Mouse (Mus musculus) left cerebral cortex, adult 11 months (tissue): ENCODE data around the gene Marcksl1.
"Not testable (repeated sequence)": the region's sequence is repeated elsewhere in the genome, so short reads cannot be mapped to it uniquely, and the experiment has no call there.

Source experiments
- DNase-seq: peaks from one replicate; pipeline ENCODE4 v3.0.0; 2022; ENCODE audit warnings: low spot score

Gene Marcksl1

GRCm38 (mm10) chr4:129510723-129511412 is 2.5 kb upstream of the Marcksl1 start:
- DNase-seq, result no peak

GRCm38 (mm10) chr4:129511413-129512096 is 1.8 kb upstream of the Marcksl1 start:
- no peak for DNase-seq

DNA sequence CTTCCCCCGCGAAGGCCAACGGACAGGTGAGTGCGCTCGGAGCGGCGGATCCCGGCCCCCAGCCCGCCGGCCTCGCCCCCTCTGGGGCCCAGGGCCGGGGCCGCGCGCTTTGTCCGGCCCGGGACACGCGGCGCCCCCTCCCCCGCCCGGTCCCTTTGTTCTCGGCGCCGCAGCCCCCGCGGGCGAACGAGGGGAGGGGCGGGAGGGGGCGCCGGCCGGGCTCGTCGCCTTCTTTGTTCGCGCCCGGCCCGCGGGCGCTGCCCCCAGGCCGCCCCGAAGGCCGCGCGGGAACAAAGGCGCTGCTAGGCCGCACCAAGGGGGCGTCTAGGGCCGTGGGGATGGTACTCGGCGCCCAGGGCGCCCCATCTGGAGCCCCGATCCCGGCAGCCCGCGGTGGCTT is 510 bp downstream of the Marcksl1 start:
- no peak for DNase-seq

- DNase-seq, result no peak
These were observed 1.0 kb downstream of the Marcksl1 start for GRCm38 (mm10) chr4:129514300-129514898.

GRCm38 (mm10) chr4:129516925-129517324 is 3.5 kb downstream of the Marcksl1 start:
- no peak for DNase-seq

DNA sequence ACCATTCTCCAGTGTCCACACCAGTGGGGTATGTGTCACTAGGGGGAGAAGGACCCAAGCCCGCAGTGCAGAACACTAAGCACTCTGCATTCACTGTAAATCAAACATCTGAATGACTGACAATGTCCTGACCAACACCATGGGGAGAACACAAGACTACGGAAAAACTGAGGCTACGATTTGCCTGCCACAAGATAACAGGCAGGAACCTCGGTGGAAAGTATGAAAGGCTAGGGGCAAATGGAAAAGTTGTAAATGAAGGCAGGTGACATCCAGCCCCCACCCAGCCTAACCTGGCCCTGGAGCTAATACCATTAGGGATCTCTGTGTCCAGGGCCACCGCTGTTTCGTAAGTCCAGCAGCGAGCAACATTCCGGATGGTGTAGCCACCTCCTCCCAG is 5.1 kb downstream of the Marcksl1 start:
- DNase-seq, result no peak

- DNase-seq, result no peak
These were observed 12.0 kb downstream of the Marcksl1 start for GRCm38 (mm10) chr4:129525338-129525737.

- DNase-seq, result no peak
These were observed 12.5 kb downstream of the Marcksl1 start for GRCm38 (mm10) chr4:129525889-129526288.

DNA sequence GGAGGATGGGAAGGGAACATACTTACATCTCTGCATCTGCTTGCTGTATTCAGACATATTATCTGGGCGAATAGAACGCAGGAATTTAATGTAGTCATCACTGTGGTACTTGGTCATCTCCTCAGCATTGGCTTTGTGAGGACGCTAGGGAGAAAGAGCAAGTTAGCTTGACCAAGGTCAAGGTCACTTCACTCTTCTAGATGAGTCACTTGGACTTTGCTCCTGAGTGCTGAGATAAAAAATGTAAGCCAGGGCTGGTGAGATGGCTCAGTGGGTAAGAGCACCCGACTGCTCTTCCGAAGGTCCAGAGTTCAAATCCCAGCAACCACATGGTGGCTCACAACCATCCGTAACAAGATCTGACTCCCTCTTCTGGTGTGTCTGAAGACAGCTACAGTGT is 15.5 kb downstream of the Marcksl1 start:
- DNase-seq, result not testable (repeated sequence)

GRCm38 (mm10) chr4:129540012-129540411 is 26.6 kb downstream of the Marcksl1 start:
- DNase-seq, result no peak

- DNase-seq, result no peak
These were observed 28.6 kb downstream of the Marcksl1 start for GRCm38 (mm10) chr4:129541868-129542591.

DNA sequence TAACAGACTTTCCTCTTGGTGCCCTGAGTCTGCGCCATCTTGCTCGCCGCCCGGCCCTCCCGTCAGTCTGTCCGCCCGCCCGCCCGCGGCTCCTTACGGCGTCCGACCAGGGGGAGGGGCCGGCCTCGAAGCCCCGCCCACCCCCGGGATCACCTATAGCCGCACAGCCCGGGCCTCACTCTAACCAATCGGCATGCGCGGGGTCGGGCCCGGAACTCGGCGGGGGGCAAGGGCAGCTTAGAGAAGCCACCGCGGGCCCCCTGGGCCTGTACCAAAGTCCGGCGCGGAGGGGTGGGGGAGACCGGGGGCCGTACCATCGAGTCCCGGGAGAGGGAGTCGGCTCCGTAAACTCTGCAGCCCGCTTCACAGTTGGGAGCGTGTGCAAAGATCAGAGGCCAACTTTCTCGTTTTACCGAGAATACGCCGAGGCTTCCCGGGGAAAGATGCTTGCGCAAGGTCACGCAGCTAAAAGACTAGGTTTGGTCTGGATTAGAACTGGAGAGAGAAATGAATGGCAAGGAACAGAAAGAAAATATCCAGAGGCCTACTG is 29.3 kb downstream of the Marcksl1 start, which contains the start of gene Hdac1:
Hdac1 (minus strand) TSS at position 122 of the 550 bp plus-strand sequence.
- DNase-seq, result peak; percentile 94

DNA sequence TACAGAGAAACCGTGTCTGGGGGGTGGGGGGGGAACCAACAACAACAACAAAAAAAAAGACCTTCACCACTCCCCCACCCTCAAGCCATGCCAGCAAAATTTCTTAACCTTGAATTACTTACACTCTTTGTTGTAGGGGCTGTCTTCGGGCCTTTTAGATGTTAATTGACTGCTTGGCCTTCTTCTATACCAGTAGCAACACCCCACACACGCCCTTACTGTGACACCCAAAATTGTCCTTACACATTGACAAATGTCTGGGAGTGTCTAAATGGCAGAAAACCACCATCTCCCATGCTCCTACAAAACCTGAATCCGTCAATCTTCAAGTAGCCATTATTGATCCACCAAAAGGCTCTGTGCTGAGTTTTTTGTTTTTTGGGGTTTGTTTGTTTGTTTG is 30.7 kb downstream of the Marcksl1 start:
- DNase-seq, result no peak

DNA sequence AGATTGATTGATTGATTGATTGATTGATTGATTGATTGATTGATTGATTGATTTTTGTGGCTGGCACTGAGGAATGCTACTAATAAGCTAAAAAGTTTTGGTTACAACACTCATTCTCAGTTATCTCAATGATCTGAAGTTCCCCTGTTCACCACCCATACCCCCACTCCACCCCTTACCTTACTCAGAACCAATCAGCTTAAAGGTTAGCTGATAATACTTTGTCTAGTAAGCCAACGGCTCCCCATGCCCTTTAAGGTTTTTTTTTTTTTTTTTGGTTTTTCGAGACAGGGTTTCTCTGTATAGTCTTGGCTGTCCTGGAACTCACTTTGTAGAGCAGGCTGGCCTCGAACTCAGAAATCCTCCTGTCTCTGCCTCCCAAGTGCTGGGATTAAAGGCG is 34.2 kb downstream of the Marcksl1 start:
- DNase-seq, result not testable (repeated sequence)

- DNase-seq, result no peak
These were observed 35.9 kb downstream of the Marcksl1 start for GRCm38 (mm10) chr4:129549306-129549705.

DNA sequence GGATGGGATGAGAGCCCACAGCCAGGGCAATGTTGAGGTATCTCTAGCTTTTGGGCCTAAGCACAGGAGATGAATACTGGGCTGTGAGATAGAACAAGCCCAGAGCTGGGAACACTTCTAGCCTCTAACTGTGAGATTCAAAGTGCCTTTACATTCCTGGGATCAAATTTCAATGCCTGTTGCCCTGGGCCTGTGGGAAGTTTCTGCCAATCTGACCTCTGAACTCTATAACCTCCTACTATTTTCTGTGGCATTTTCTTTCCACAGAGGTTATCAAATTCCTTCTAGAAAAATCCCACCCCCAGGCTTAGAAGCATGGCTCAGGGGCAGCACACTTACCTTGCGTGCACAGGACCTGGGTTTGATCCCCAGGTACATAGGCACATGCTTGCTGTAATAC is 36.9 kb downstream of the Marcksl1 start:
- DNase-seq, result no peak

DNA sequence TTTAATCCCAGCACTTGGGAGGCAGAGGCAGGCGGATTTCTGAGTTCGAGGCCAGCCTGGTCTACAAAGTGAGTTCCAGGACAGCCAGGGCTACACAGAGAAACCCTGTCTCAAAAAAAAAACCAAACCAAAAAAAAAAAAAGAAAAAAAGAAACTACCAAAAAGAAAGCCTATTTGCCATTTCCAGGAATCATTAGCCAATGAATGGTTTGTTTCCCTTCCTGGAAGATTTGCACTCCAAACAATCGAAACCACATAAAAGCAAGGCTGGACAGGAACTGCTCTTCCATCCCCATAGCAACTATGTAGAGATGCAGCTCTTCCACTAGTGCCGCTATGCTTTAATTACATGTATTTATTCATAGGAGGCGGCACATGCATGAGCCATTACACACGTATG is 41.1 kb downstream of the Marcksl1 start:
- not testable (repeated sequence) for DNase-seq

DNA sequence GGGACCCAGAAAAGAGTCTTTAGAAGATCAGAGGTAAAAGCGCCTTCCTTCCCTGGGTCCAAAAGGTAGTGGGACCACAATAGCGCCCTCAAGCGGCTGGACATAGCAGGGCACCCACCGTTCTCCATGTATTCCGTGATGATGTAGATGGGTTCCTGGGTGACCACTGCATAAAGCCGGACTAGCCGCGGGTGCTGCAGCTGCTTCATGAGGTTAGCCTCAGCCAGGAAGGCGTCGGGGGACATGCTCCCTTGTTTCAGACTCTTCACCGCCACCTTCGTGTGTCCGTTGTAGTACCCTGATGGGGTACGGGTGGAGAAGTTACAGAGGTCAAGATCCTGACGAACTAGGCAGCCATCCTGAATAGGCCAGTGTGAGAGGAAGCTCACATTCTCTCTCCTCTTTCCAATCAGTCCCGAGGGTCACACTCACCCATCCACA is 42.1 kb downstream of the Marcksl1 start:
- DNase-seq, result no peak

- DNase-seq, result no peak
These were observed 42.6 kb downstream of the Marcksl1 start for GRCm38 (mm10) chr4:129555862-129556531.

DNA sequence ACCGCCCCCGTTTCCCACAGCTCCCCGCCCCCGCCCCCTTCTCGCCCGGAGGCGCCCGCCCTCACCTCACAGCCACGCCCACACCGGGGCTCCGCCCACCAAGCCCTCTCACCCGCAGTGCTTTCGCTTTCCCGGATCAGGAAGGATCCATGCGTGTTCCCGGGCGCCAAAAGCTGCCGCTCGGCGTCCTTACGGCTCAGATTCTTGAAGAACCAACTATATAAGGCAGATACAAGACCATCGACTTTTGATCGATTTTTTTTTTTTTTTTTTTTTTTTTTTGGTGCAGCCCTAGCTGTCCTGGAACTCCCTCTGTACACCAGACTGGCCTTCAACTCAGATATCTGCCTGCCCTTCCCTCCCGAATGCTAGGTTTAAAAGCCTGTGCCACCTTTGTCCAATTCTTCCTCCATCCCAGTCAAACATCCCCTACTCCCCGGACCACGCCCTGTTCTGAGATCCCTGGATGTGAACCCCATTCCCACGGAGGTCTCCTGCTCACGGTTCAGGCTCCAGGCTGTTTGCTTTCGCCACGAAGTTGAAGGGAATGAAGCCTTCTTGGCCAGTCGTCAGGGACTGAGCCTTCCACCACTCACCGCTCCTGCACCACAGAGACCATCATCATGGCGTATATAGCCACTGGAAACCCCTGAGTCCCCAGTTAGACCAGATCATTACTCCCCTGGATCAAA is 43.3 kb downstream of the Marcksl1 start:
- peak; percentile 76 for DNase-seq

DNA sequence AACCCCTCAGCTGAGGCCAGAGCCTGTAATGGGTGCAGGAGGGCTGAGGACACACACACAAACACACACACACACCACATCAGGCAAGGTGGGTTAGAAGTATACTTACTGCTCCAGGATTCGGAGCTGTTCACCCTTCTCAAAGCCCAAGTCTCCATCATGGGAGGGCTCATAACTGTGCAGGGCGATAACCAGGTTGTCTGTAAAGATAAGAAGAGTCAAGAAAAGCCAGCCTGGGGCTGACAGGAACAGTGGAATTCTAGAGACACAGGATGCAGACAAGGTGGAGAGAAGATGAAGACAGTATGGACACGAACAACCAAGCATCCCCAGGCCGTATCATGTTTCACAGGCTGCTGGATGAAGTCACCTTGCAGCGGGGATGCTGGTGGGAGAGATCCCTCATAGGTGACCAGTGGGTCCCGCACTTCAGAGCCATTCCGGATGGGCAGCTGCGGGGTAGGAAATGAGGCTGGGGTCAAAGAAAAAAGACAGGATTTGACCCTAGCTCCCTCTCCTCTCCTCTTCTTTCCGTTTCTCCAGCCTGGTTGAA is 44.0 kb downstream of the Marcksl1 start:
- DNase-seq, result no peak
